Mouse (Mus musculus): ENCODE measurements around the gene Rbm39. TPM values are rescaled to one million over a fixed set of nuclear protein-coding genes. Genes with fewer than 3 reads are reported as not detected.
"Not testable (repeated sequence)": the region's sequence is repeated elsewhere in the genome, so short reads cannot be mapped to it uniquely, and the experiment has no call there.

Rbm39 gene
- polyA plus RNA-seq, 1 experiment from 2014 or later, result 542 TPM

- Histone ChIP-seq H3K9me3 (no peaks in the 10 kb centered on the region), H3K36me3 (replicated peaks) (peaks cover 13% of the 10 kb centered on the region), H3K27me3 (ENCODE audit: poor library complexity, severe bottlenecking) (no peaks in the 10 kb centered on the region), H3K4me3 (no peak overlapping the region), H3K4me1 (peaks cover 44% of the 10 kb centered on the region), H3K27ac (no peak overlapping the region)
- no peak for DNase-seq (ENCODE audit: extremely low spot score, low spot score)
These were observed 14.5 kb upstream of the Rbm39 start for GRCm38 (mm10) chr2:156194571-156194970.

GRCm38 (mm10) chr2:156193066-156193862 is 13.2 kb upstream of the Rbm39 start:
- Histone ChIP-seq H3K36me3 (replicated peaks) (peaks cover 1% of the 10 kb centered on the region; the same call in 1 of the 2 replicates), H3K9me3 (no peaks in the 10 kb centered on the region), H3K4me3 (no peak overlapping the region), H3K27ac (no peak overlapping the region), H3K4me1 (peaks cover 33% of the 10 kb centered on the region), H3K27me3 (ENCODE audit: poor library complexity, severe bottlenecking) (no peaks in the 10 kb centered on the region)
- DNase-seq (ENCODE audit: extremely low spot score, low spot score), result no peak
- WGBS, result 76% methylated on average over 3 of the region's 3 CpGs

GRCm38 (mm10) chr2:156192068-156192467 is 12.0 kb upstream of the Rbm39 start:
- Histone ChIP-seq H3K4me1 (peaks cover 23% of the 10 kb centered on the region), H3K4me3 (no peak overlapping the region), H3K9me3 (no peaks in the 10 kb centered on the region), H3K27me3 (ENCODE audit: poor library complexity, severe bottlenecking) (no peaks in the 10 kb centered on the region), H3K36me3 (replicated peaks) (no peaks in the 10 kb centered on the region), H3K27ac (no peak overlapping the region)
- 84% methylated on average over 2 of the region's 2 CpGs for WGBS
- DNase-seq (ENCODE audit: extremely low spot score, low spot score), result no peak

- 94% methylated on average over 2 of the region's 2 CpGs for WGBS
- Histone ChIP-seq H3K27me3 (ENCODE audit: poor library complexity, severe bottlenecking) (no peaks in the 10 kb centered on the region), H3K4me3 (no peak overlapping the region), H3K9me3 (no peaks in the 10 kb centered on the region), H3K27ac (no peak overlapping the region), H3K4me1 (peaks cover 18% of the 10 kb centered on the region), H3K36me3 (replicated peaks) (no peaks in the 10 kb centered on the region)
- no peak for DNase-seq (ENCODE audit: extremely low spot score, low spot score)
These were observed 11.5 kb upstream of the Rbm39 start for GRCm38 (mm10) chr2:156191540-156191939.

- DNase-seq (ENCODE audit: extremely low spot score, low spot score), result no peak
- H3K4me1 ChIP-seq, result peaks cover 6% of the 10 kb centered on the region
- H3K36me3 ChIP-seq (replicated peaks), result no peaks in the 10 kb centered on the region
- no peaks in the 10 kb centered on the region for H3K27me3 ChIP-seq (ENCODE audit: poor library complexity, severe bottlenecking)
- H3K9me3 ChIP-seq, result no peaks in the 10 kb centered on the region
- 89% methylated on average over 14 of the region's 14 CpGs for WGBS
- H3K4me3 ChIP-seq, result no peak overlapping the region
- no peak overlapping the region for H3K27ac ChIP-seq
These were observed 10.2 kb upstream of the Rbm39 start for GRCm38 (mm10) chr2:156190004-156190896.

GRCm38 (mm10) chr2:156189241-156189640 is 9.2 kb upstream of the Rbm39 start:
- not testable (repeated sequence) for H3K4me3 ChIP-seq; H3K9me3 ChIP-seq; H3K27ac ChIP-seq; DNase-seq (ENCODE audit: extremely low spot score, low spot score); H3K36me3 ChIP-seq (replicated peaks); H3K27me3 ChIP-seq (ENCODE audit: poor library complexity, severe bottlenecking); H3K4me1 ChIP-seq
- WGBS, result 87% methylated on average over 7 of the region's 7 CpGs

- 78% methylated on average over 2 of the region's 2 CpGs for WGBS
- no peak overlapping the region for H3K4me3 ChIP-seq
- H3K36me3 ChIP-seq (replicated peaks), result peaks cover 23% of the 10 kb centered on the region
- H3K27ac ChIP-seq, result no peak overlapping the region
- no peak for DNase-seq (ENCODE audit: extremely low spot score, low spot score)
- H3K27me3 ChIP-seq (ENCODE audit: poor library complexity, severe bottlenecking), result no peaks in the 10 kb centered on the region
- no peaks in the 10 kb centered on the region for H3K9me3 ChIP-seq
- H3K4me1 ChIP-seq, result peaks cover 30% of the 10 kb centered on the region
These were observed 1.6 kb upstream of the Rbm39 start for GRCm38 (mm10) chr2:156181592-156181991.

GRCm38 (mm10) chr2:156180824-156181590 is 969 bp upstream of the Rbm39 start:
- WGBS, result 21% methylated on average over 8 of the region's 8 CpGs
- Histone ChIP-seq H3K4me1 (peaks cover 31% of the 10 kb centered on the region), H3K36me3 (replicated peaks) (peaks cover 29% of the 10 kb centered on the region), H3K27ac (peak overlapping the region; percentile 100), H3K27me3 (ENCODE audit: poor library complexity, severe bottlenecking) (no peaks in the 10 kb centered on the region), H3K4me3 (peak overlapping the region; percentile 95), H3K9me3 (no peaks in the 10 kb centered on the region)
- DNase-seq (ENCODE audit: extremely low spot score, low spot score), result no peak

GRCm38 (mm10) chr2:156179796-156180093 is 293 bp downstream of the Rbm39 start:
- no peaks in the 10 kb centered on the region for H3K27me3 ChIP-seq (ENCODE audit: poor library complexity, severe bottlenecking)
- WGBS, result under 1% methylated on average over 41 of the region's 41 CpGs
- H3K4me1 ChIP-seq, result peaks cover 31% of the 10 kb centered on the region
- H3K4me3 ChIP-seq, result peak overlapping the region; percentile 95
- peak overlapping the region; percentile 100 for H3K27ac ChIP-seq
- H3K9me3 ChIP-seq, result no peaks in the 10 kb centered on the region
- DNase-seq (ENCODE audit: extremely low spot score, low spot score), result no peak
- H3K36me3 ChIP-seq (replicated peaks), result peaks cover 42% of the 10 kb centered on the region

- Histone ChIP-seq H3K27me3 (ENCODE audit: poor library complexity, severe bottlenecking) (no peaks in the 10 kb centered on the region), H3K36me3 (replicated peaks) (peaks cover 47% of the 10 kb centered on the region), H3K27ac (peak overlapping the region; percentile 100), H3K9me3 (no peaks in the 10 kb centered on the region), H3K4me1 (peaks cover 31% of the 10 kb centered on the region), H3K4me3 (peak overlapping the region; percentile 95)
- DNase-seq (ENCODE audit: extremely low spot score, low spot score), result peak; percentile 80
- 2% methylated on average over 47 of the region's 47 CpGs for WGBS
These were observed 817 bp downstream of the Rbm39 start for GRCm38 (mm10) chr2:156179046-156179795.

GRCm38 (mm10) chr2:156177651-156178050 is 2.4 kb downstream of the Rbm39 start:
- H3K4me1 ChIP-seq, result peaks cover 31% of the 10 kb centered on the region
- peak overlapping the region; percentile 95; the same call in 1 of the 2 replicates for H3K4me3 ChIP-seq
- WGBS, result 89% methylated on average over 7 of the region's 7 CpGs
- H3K27me3 ChIP-seq (ENCODE audit: poor library complexity, severe bottlenecking), result no peaks in the 10 kb centered on the region
- H3K36me3 ChIP-seq (replicated peaks), result peaks cover 62% of the 10 kb centered on the region
- no peaks in the 10 kb centered on the region for H3K9me3 ChIP-seq
- DNase-seq (ENCODE audit: extremely low spot score, low spot score), result no peak
- no peak overlapping the region for H3K27ac ChIP-seq

- Histone ChIP-seq H3K4me1 (peaks cover 31% of the 10 kb centered on the region), H3K27ac (no peak overlapping the region), H3K9me3 (no peaks in the 10 kb centered on the region), H3K4me3 (0 out of 2 replicates have a peak overlapping the region, but pooled peaks have one; percentile 7), H3K27me3 (ENCODE audit: poor library complexity, severe bottlenecking) (no peaks in the 10 kb centered on the region), H3K36me3 (replicated peaks) (peaks cover 68% of the 10 kb centered on the region)
- 90% methylated on average over 6 of the region's 6 CpGs for WGBS
- DNase-seq (ENCODE audit: extremely low spot score, low spot score), result no peak
These were observed 3.0 kb downstream of the Rbm39 start for GRCm38 (mm10) chr2:156177079-156177478.

Measured in forebrain, embryonic 10.5 days (tissue).